Mouse (Mus musculus): ENCODE measurements around the gene Rspry1. TPM values are rescaled to one million over a fixed set of nuclear protein-coding genes. Genes with fewer than 3 reads are reported as not detected.

The Rspry1 gene
- polyA plus RNA-seq, 1 experiment from 2014 or later, result 36.9 TPM

- H3K36me3 ChIP-seq, result peaks cover 31% of the 10 kb centered on the region
- no peaks in the 10 kb centered on the region for H3K27me3 ChIP-seq
- H3K9ac ChIP-seq, result no peak overlapping the region
- H3K9me3 ChIP-seq (replicated peaks), result no peaks in the 10 kb centered on the region
- H3K4me3 ChIP-seq (replicated peaks), result no peak overlapping the region
- WGBS, result 90% methylated on average over 4 of the region's 4 CpGs
- no peak overlapping the region for H3K4me2 ChIP-seq (replicated peaks)
- no peak for ATAC-seq (ENCODE audit: insufficient number of reproducible peaks, low FRiP score, low TSS enrichment, low read depth)
- no peaks in the 10 kb centered on the region for H3K4me1 ChIP-seq
- no peak overlapping the region for H3K27ac ChIP-seq (replicated peaks)
Observed at GRCm38 (mm10) chr8:94660418-94660817, 58.7 kb downstream of the Rspry1 start.

- no peak overlapping the region for H3K9ac ChIP-seq
- H3K36me3 ChIP-seq, result peaks cover 22% of the 10 kb centered on the region
- no peak for ATAC-seq (ENCODE audit: insufficient number of reproducible peaks, low FRiP score, low TSS enrichment, low read depth)
- peaks cover 14% of the 10 kb centered on the region for H3K4me1 ChIP-seq
- WGBS, result 77% methylated on average over 2 of the region's 2 CpGs
- no peak overlapping the region for H3K4me2 ChIP-seq (replicated peaks)
- no peaks in the 10 kb centered on the region for H3K9me3 ChIP-seq (replicated peaks)
- no peak overlapping the region for H3K4me3 ChIP-seq (replicated peaks)
- H3K27ac ChIP-seq (replicated peaks), result no peak overlapping the region
- no peaks in the 10 kb centered on the region for H3K27me3 ChIP-seq
Observed at GRCm38 (mm10) chr8:94664722-94665121, 63.0 kb downstream of the Rspry1 start.

DNA sequence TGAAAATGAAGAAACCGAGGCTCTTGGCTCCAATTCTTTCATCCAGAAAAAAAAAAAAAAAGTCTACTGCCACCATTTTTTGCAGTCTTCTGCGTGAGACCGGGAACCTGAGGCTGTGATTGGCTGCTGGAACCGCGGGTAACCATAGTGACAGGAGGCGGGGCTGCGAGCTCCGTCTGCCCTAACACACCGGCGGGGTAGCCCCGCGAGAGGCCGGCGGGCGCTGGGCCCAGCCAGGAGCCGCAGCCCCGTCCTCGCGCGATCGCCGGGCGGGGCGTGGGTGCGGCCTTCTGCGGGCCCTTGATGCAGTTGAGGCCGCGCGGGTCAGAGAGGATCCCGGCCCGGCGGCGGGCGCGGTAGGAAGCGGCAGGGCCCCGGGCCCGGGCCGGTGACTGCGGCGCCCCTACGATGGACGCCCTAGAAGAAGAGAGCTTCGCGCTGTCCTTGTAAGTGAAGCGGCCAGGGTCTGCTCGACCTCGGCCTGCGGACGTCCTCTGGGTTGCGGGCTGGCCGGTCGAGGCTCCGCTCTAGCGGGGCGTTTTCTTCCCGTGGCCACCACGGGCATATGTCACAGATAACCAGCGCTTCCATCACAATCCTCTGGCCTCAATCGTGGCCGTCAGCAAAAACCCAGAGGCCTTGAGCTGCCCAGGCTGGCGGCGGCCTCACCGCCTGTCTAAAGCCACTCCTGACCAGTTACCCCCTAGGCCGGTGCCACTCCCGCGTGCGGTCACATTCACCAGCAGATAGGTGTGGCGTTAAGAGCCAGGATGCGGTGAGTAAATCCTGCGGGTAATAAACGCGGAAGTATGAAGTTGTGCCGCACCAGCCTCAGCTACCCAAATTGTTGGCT lies 64.9 kb downstream of the Rspry1 start, which contains the start of gene Arl2bp:
Arl2bp (plus strand) TSS at position 145 of the 853 bp plus-strand sequence.
- Histone ChIP-seq H3K9me3 (replicated peaks) (no peaks in the 10 kb centered on the region), H3K4me1 (peaks cover 14% of the 10 kb centered on the region), H3K27ac (replicated peaks) (peak within 1 kb of the TSS; percentile 81), H3K9ac (peak within 1 kb of the TSS; percentile 89), H3K4me3 (replicated peaks) (peak within 1 kb of the TSS; percentile 91), H3K4me2 (replicated peaks) (peak within 1 kb of the TSS; percentile 68), H3K36me3 (peaks cover 29% of the 10 kb centered on the region), H3K27me3 (no peaks in the 10 kb centered on the region)
- under 1% methylated on average over 74 of the region's 74 CpGs for WGBS
- peak; percentile 97 for ATAC-seq (ENCODE audit: insufficient number of reproducible peaks, low FRiP score, low TSS enrichment, low read depth)

GRCm38 (mm10) chr8:94674384-94674783 lies 72.6 kb downstream of the Rspry1 start:
- ATAC-seq (ENCODE audit: insufficient number of reproducible peaks, low FRiP score, low TSS enrichment, low read depth), result no peak

DNA sequence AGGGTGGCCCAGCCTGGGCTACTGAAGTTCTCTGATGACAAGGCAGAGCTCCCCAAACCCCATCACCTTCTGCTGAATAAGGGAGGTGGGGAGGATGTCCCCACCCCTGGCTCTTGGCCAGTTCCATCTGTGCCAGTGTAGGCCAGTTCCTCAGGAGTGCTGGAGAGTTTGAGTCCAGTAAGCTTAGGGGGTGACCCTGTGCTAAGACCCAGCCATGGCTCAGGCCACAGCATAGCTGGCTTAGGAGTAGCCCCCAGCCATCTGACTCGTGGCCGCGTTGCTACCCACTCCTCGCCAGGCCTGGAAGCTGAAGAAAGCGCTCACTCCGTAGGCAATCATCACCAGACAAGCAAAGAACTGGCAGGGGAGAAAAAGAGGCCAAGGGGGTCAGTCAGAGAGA lies 74.2 kb downstream of the Rspry1 start:
- H3K9ac ChIP-seq, result no peak overlapping the region
- no peaks in the 10 kb centered on the region for H3K9me3 ChIP-seq (replicated peaks)
- H3K36me3 ChIP-seq, result peaks cover 44% of the 10 kb centered on the region
- no peak overlapping the region for H3K4me2 ChIP-seq (replicated peaks)
- ATAC-seq (ENCODE audit: insufficient number of reproducible peaks, low FRiP score, low TSS enrichment, low read depth), result no peak
- H3K27me3 ChIP-seq, result no peaks in the 10 kb centered on the region
- no peak overlapping the region for H3K4me3 ChIP-seq (replicated peaks)
- no peak overlapping the region for H3K27ac ChIP-seq (replicated peaks)
- no peaks in the 10 kb centered on the region for H3K4me1 ChIP-seq
- WGBS, result 77% methylated on average over 6 of the region's 6 CpGs

More at GRCm38 (mm10) chr8:94674384-94674783, 72.6 kb downstream of the Rspry1 start:
- Histone ChIP-seq H3K4me2 (replicated peaks) (no peak overlapping the region), H3K4me3 (replicated peaks) (no peak overlapping the region), H3K27me3 (no peaks in the 10 kb centered on the region), H3K9me3 (replicated peaks) (no peaks in the 10 kb centered on the region), H3K9ac (no peak overlapping the region), H3K4me1 (no peaks in the 10 kb centered on the region), H3K27ac (replicated peaks) (no peak overlapping the region), H3K36me3 (peaks cover 55% of the 10 kb centered on the region)
- 74% methylated on average over 5 of the region's 5 CpGs for WGBS

DNA sequence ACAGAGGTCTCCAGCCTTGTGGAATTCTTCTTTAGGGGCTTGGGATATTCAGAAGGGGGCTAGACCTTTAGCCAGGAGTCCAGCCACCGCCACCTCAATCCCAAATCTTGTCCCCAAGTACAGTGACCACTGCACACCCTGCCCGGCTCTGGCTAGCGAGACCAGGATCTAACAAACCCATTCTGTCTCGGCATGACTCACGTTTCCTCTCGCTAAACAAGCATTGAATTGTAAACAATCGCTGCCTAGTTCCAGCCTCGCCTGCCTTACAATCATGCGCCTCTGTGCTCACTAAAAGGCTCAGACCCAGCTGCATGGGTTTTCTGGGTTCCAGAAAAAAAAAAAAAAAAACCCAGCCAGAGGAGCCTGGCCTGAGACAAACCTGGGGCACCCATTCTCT lies 76.8 kb downstream of the Rspry1 start:
- ATAC-seq (ENCODE audit: insufficient number of reproducible peaks, low FRiP score, low TSS enrichment, low read depth), result no peak
- Histone ChIP-seq H3K4me2 (replicated peaks) (no peak overlapping the region), H3K4me3 (replicated peaks) (no peak overlapping the region), H3K9me3 (replicated peaks) (no peaks in the 10 kb centered on the region), H3K9ac (no peak overlapping the region), H3K4me1 (no peaks in the 10 kb centered on the region), H3K36me3 (peaks cover 18% of the 10 kb centered on the region), H3K27ac (replicated peaks) (0 out of 2 replicates have a peak overlapping the region, but pooled peaks have one; percentile 49), H3K27me3 (no peaks in the 10 kb centered on the region)
- WGBS, result 42% methylated on average over 9 of the region's 9 CpGs

- no peak overlapping the region for H3K9ac ChIP-seq
- H3K9me3 ChIP-seq (replicated peaks), result no peaks in the 10 kb centered on the region
- H3K36me3 ChIP-seq, result peaks cover under 1% of the 10 kb centered on the region; the same call in 1 of the 2 replicates
- no peak for ATAC-seq (ENCODE audit: insufficient number of reproducible peaks, low FRiP score, low TSS enrichment, low read depth)
- no peak overlapping the region for H3K4me3 ChIP-seq (replicated peaks)
- no peaks in the 10 kb centered on the region for H3K4me1 ChIP-seq
- no peaks in the 10 kb centered on the region for H3K27me3 ChIP-seq
- WGBS, result 83% methylated on average over 3 of the region's 3 CpGs
- H3K27ac ChIP-seq (replicated peaks), result no peak overlapping the region
- no peak overlapping the region for H3K4me2 ChIP-seq (replicated peaks)
Observed at GRCm38 (mm10) chr8:94680414-94680813, 78.7 kb downstream of the Rspry1 start.

DNA sequence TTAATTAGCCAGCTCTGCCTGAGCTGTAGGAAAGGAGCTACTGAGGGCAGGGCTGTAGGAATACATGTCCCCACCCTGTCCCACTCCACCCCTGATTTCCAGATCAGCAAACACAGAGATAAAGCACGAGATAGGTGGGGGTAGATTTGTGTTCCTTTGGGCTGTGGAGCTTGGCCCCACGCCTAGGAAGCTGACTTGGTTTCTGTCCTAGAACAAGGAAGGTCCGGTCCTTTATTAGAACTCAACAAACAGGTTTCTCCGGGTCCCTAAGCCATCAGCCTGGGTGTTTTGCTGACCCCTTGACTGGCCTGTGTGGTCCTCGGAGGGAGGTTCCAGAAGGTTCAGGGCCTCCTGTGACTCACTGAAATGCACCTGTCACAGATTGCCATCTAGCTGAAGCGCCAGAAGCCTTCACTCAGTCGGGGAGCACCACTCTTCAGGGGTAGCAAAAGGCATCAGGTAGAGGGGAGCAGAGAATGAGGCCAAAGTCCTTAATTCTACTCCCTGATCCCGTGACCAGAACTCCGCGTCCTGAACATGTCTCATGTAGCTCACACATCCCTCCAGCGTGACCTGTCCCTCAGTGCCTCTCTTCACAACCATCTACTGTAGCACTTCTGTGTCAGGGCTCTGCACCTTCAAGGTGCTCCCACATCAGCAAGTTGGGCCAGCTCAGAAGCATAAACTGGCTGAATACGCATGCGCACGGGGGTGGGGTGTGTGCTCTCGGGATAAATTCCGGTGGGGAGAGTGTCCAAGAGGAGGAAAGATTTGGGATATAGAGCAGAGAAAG lies 81.2 kb downstream of the Rspry1 start:
- ATAC-seq (ENCODE audit: insufficient number of reproducible peaks, low FRiP score, low TSS enrichment, low read depth), result no peak

GRCm38 (mm10) chr8:94684287-94684686 lies 82.5 kb downstream of the Rspry1 start:
- WGBS, result 73% methylated on average over 4 of the region's 4 CpGs
- H3K9me3 ChIP-seq (replicated peaks), result no peaks in the 10 kb centered on the region
- H3K4me2 ChIP-seq (replicated peaks), result no peak overlapping the region
- no peak for ATAC-seq (ENCODE audit: insufficient number of reproducible peaks, low FRiP score, low TSS enrichment, low read depth)
- no peak overlapping the region for H3K9ac ChIP-seq
- no peak overlapping the region for H3K4me3 ChIP-seq (replicated peaks)
- no peaks in the 10 kb centered on the region for H3K27me3 ChIP-seq
- H3K4me1 ChIP-seq, result no peaks in the 10 kb centered on the region
- H3K27ac ChIP-seq (replicated peaks), result no peak overlapping the region
- H3K36me3 ChIP-seq, result no peaks in the 10 kb centered on the region

More for the DNA sequence above, 81.2 kb downstream of the Rspry1 start:
- Histone ChIP-seq H3K36me3 (no peaks in the 10 kb centered on the region), H3K4me1 (no peaks in the 10 kb centered on the region), H3K27me3 (no peaks in the 10 kb centered on the region), H3K4me2 (replicated peaks) (no peak overlapping the region), H3K9ac (no peak overlapping the region), H3K4me3 (replicated peaks) (no peak overlapping the region), H3K27ac (replicated peaks) (no peak overlapping the region), H3K9me3 (replicated peaks) (no peaks in the 10 kb centered on the region)
- WGBS, result 66% methylated on average over 16 of the region's 16 CpGs

- no peak overlapping the region for H3K9ac ChIP-seq
- H3K4me1 ChIP-seq, result no peaks in the 10 kb centered on the region
- H3K4me2 ChIP-seq (replicated peaks), result no peak overlapping the region
- no peak for ATAC-seq (ENCODE audit: insufficient number of reproducible peaks, low FRiP score, low TSS enrichment, low read depth)
- no peaks in the 10 kb centered on the region for H3K36me3 ChIP-seq
- WGBS, result 59% methylated on average over 9 of the region's 9 CpGs
- H3K27ac ChIP-seq (replicated peaks), result no peak overlapping the region
- H3K9me3 ChIP-seq (replicated peaks), result no peaks in the 10 kb centered on the region
- H3K4me3 ChIP-seq (replicated peaks), result no peak overlapping the region
- H3K27me3 ChIP-seq, result no peaks in the 10 kb centered on the region
Observed at GRCm38 (mm10) chr8:94685953-94686352, 84.2 kb downstream of the Rspry1 start.

DNA sequence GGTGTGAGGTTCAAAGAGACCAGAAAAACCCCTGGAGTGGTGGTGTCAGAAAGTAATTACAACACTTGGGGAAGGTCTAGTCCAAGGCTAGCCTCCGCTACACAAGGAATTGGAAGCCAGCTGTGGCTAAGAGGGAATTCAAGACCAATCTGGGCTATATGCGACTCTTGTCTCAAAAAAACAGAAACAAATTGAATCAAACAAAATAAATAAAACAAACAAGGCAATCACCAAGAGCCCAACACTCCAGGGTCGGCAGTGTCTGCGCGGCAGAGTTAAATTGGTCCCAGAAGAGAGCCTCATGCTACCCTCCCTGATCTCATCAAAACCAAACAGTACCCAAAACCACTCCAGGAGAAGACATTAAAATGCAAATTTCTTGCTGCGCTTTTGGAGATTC lies 93.0 kb downstream of the Rspry1 start:
- ATAC-seq (ENCODE audit: insufficient number of reproducible peaks, low FRiP score, low TSS enrichment, low read depth), result no peak
- H3K4me2 ChIP-seq (replicated peaks), result peak overlapping the region; percentile 84
- peaks cover 27% of the 10 kb centered on the region for H3K4me1 ChIP-seq
- H3K9ac ChIP-seq, result no peak overlapping the region
- no peak overlapping the region; the same call in none of the 2 replicates for H3K4me3 ChIP-seq (replicated peaks)
- peaks cover 57% of the 10 kb centered on the region for H3K27me3 ChIP-seq
- no peak overlapping the region for H3K27ac ChIP-seq (replicated peaks)
- H3K36me3 ChIP-seq, result no peaks in the 10 kb centered on the region
- WGBS, result 4% methylated on average over 6 of the region's 6 CpGs
- no peaks in the 10 kb centered on the region for H3K9me3 ChIP-seq (replicated peaks)

All from embryonic facial prominence, embryonic 15.5 days (tissue).